Comparison of ENCODE assay signal across 8 mouse cellular contexts in the genomic region with DNA sequence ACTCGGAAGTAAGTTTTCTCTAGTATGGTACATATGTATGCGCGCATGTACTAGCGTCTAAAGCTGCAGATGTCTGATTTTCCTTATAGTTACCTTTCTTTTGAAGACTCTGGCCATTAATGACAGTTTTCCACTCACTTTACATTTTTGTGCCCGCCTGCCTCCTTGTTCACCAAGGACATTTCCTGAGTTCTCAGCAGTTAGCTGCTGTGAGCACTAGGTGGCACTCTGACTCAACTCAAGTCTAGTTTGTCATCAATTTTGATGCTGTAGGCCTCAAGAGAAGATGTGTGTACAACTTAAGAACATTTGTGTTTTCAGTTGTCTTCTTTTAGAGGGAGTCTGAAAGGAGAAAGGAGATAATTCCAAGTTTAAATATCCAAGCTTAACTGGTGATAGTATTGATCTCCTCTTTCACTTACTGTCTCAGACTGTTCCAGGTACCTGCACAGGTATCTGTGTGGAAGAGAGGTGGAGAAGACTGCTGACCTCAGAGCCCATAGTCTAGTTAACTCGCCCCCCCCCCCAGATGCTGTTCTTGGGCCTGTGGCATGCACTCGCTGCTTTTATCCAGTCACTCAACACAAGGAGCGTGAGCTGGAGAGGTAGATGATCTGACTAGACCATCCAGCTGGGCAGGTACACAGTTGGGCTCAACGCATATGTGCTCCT. TPM values are rescaled to one million over a fixed set of nuclear protein-coding genes. Genes with fewer than 3 reads are reported as not detected.
DNase-seq lines count a peak whose midpoint lies in the region; ATAC-seq and TF ChIP-seq lines count a peak whose summit lies in the region.

No protein-coding gene starts in this region.

- H3K4me3 ChIP-seq in C2C12 (ENCODE audit: insufficient read depth, poor library complexity, severe bottlenecking), result no peak overlapping the region
- H3K4me3 ChIP-seq in limb, embryonic 14.5 days (replicated peaks; ENCODE audit: low read length), result no peak overlapping the region
- no peak overlapping the region for H3K4me3 ChIP-seq in neural tube, embryonic 14.5 days (ENCODE audit: low read depth, low read length)

- no peak overlapping the region for H3K4me2 ChIP-seq in limb, embryonic 14.5 days (replicated peaks; ENCODE audit: low read depth, low read length, severe bottlenecking)
- H3K4me2 ChIP-seq in neural tube, embryonic 14.5 days (ENCODE audit: low read depth, low read length), result no peak overlapping the region

- no peak for ATAC-seq in limb, embryonic 14.5 days (ENCODE audit: low FRiP score, low read depth)
- peak; percentile 41; the same call in 1 of the 2 replicates for ATAC-seq in neural tube, embryonic 14.5 days (ENCODE audit: low read depth)

- H3K79me3 ChIP-seq in C2C12 (ENCODE audit: low read depth), result peaks cover 5% of the 10 kb centered on the region

- no peak for TF ChIP-seq POLR2A in limb, embryonic 14.5 days (IDR thresholded peaks at IDR 0.05; ENCODE audit: borderline replicate concordance, extremely low read depth, insufficient read depth, insufficient read length)

- no peak overlapping the region for H3ac ChIP-seq in C2C12 (ENCODE audit: control insufficient read depth, insufficient read length, low read depth)

- H3K27me3 ChIP-seq in C2C12 (ENCODE audit: control insufficient read depth, insufficient read depth, insufficient read length), result no peaks in the 10 kb centered on the region
- no peaks in the 10 kb centered on the region for H3K27me3 ChIP-seq in limb, embryonic 14.5 days (ENCODE audit: control insufficient read depth, insufficient read depth, low read length)
- no peaks in the 10 kb centered on the region for H3K27me3 ChIP-seq in neural tube, embryonic 14.5 days (ENCODE audit: control insufficient read depth, insufficient read depth, low read length)

- no peak overlapping the region for H3K9ac ChIP-seq in limb, embryonic 14.5 days (ENCODE audit: low read depth, low read length, severe bottlenecking)
- no peak overlapping the region for H3K9ac ChIP-seq in neural tube, embryonic 14.5 days (replicated peaks; ENCODE audit: low read depth, low read length)

- DNase-seq in R1 (ENCODE audit: low read depth, low spot score), result peak; percentile 87
- DNase-seq in cerebellum, postnatal 10 days, result peak; percentile 84 to 86
- DNase-seq in gastrocnemius, adult 8-10 months (ENCODE audit: low spot score in 2 of 2), result peak; percentile 16 to 37
- peak; percentile 75 for DNase-seq in kidney, adult 9 months
- DNase-seq in limb, embryonic 14.5 days (ENCODE audit: low spot score), result peak; percentile 62
- DNase-seq in thymus, postnatal 0 days (ENCODE audit: low spot score), result peak; percentile 79

- no peaks in the 10 kb centered on the region for H3K36me3 ChIP-seq in C2C12 (ENCODE audit: control insufficient read depth, insufficient read depth)
- no peaks in the 10 kb centered on the region for H3K36me3 ChIP-seq in limb, embryonic 14.5 days (ENCODE audit: control insufficient read depth, insufficient read depth, low read length)
- H3K36me3 ChIP-seq in neural tube, embryonic 14.5 days (ENCODE audit: control insufficient read depth, insufficient read depth, low read length), result no peaks in the 10 kb centered on the region

- no peaks in the 10 kb centered on the region for H3K9me3 ChIP-seq in limb, embryonic 14.5 days (ENCODE audit: control insufficient read depth, low read length)
- H3K9me3 ChIP-seq in neural tube, embryonic 14.5 days (ENCODE audit: control insufficient read depth, low read length), result no peaks in the 10 kb centered on the region

- 59% methylated on average over 9 of the region's 9 CpGs for WGBS in limb, embryonic 14.5 days
- 50% methylated on average over 9 of the region's 9 CpGs for WGBS in neural tube, embryonic 14.5 days

- no peaks in the 10 kb centered on the region for H3K79me2 ChIP-seq in C2C12 (ENCODE audit: control insufficient read depth, insufficient read depth)

- TF ChIP-seq CTCF in C2C12 (IDR thresholded peaks at IDR 0.05; ENCODE audit: control insufficient read depth, insufficient read depth, insufficient read length), result peak; percentile 44

- no peaks in the 10 kb centered on the region for H3K4me1 ChIP-seq in limb, embryonic 14.5 days (ENCODE audit: control insufficient read depth, insufficient read depth, low read length)
- H3K4me1 ChIP-seq in neural tube, embryonic 14.5 days (ENCODE audit: control insufficient read depth, insufficient read depth, low read length), result no peaks in the 10 kb centered on the region

- H3K27ac ChIP-seq in limb, embryonic 14.5 days (replicated peaks; ENCODE audit: low read depth, low read length), result no peak overlapping the region
- no peak overlapping the region for H3K27ac ChIP-seq in neural tube, embryonic 14.5 days (ENCODE audit: low read depth, low read length)

TF ChIP-seq in C2C12, 6 proteins besides CTCF, POLR2A, EP300 and RAD21:
- TF ChIP-seq FOSL1 (IDR thresholded peaks at IDR 0.05; ENCODE audit: insufficient read depth, low read length, poor library complexity, severe bottlenecking) (no peak), MAX (IDR thresholded peaks at IDR 0.05) (no peak), CEBPB (IDR thresholded peaks at IDR 0.05; ENCODE audit: low read depth) (no peak)

RNA-seq across cellular contexts. Expression of a gene that starts 21.3 kb away (rescaled TPM):
- 5.0 TPM for polyA plus RNA-seq in C2C12 (2012; fragmentation: generic; extraction: Trizol)
- total RNA-seq in gastrocnemius, adult 8-10 months (2022), result 10 to 100 TPM; 12.7 to 32.8 (median 20.0) TPM
- 32.4 and 37.0 TPM in 2 replicates for polyA plus RNA-seq in limb, embryonic 14.5 days (2012; rRNA removed)
- 42.9 and 46.8 TPM in 2 replicates for polyA plus RNA-seq in limb, embryonic 14.5 days (2014; fragmentation: Nextera tagmentation; extraction: Ambion mirVana)
- 30.6 and 39.8 TPM in 2 replicates for polyA plus RNA-seq in neural tube, embryonic 14.5 days (2014; fragmentation: Nextera tagmentation; extraction: Ambion mirVana)
- 66.5 and 69.4 TPM in 2 replicates for polyA plus RNA-seq in thymus, postnatal 0 days (2015; fragmentation: Nextera tagmentation; extraction: Ambion mirVana)

RNA-seq across cellular contexts. Expression of a gene that starts 21.3 kb away (rescaled TPM):
- polyA plus RNA-seq in C2C12 (2012; fragmentation: generic; extraction: Trizol), result 4.6 TPM
- 1 to 10 TPM; 2.1 to 3.5 (median 3.3) TPM for total RNA-seq in gastrocnemius, adult 8-10 months (2022)
- polyA plus RNA-seq in limb, embryonic 14.5 days (2012; rRNA removed), result 10.8 and 13.2 TPM in 2 replicates
- polyA plus RNA-seq in limb, embryonic 14.5 days (2014; fragmentation: Nextera tagmentation; extraction: Ambion mirVana), result 16.8 and 20.4 TPM in 2 replicates
- polyA plus RNA-seq in neural tube, embryonic 14.5 days (2014; fragmentation: Nextera tagmentation; extraction: Ambion mirVana), result 15.7 and 15.8 TPM in 2 replicates
- polyA plus RNA-seq in thymus, postnatal 0 days (2015; fragmentation: Nextera tagmentation; extraction: Ambion mirVana), result 28.0 and 29.2 TPM in 2 replicates

Comparison
In these comparisons a context has a peak if more than half of its experiments do, and no peak if none do; other contexts are left out.
1. DNase-seq: peak in every context shown above with its lines; median percentile 87 in R1; 85 in cerebellum, postnatal 10 days; 79 in thymus, postnatal 0 days; 75 in kidney, adult 9 months; 62 in limb, embryonic 14.5 days; 26 in gastrocnemius, adult 8-10 months.